Mouse (Mus musculus) thymus, postnatal 0 days (tissue): Measurements from ENCODE around the gene Phospho1. TPM values are rescaled to one million over a fixed set of nuclear protein-coding genes. Genes with fewer than 3 reads are reported as not detected.

ENCODE experiments used
- DNase-seq: peaks from one replicate; pipeline ENCODE4 v3.0.0-alpha.2; 2015; ENCODE audit warnings: low spot score
- polyA plus RNA-seq: library from polyadenylated mRNA; unstranded; fragments of >200 nt; fragmentation: Nextera tagmentation; extraction: Ambion mirVana; gene quantifications from 2 replicates; pipeline ENCODE4 v1.2.1, GENCODE M21; 2015

Gene Phospho1
- polyA plus RNA-seq, 1 experiment from 2014 or later: 0.36 TPM

- DNase-seq: no peak
Measured at GRCm38 (mm10) chr11:95811741-95812140, 12.6 kb upstream of the Phospho1 start.

GRCm38 (mm10) chr11:95812224-95812623 is 12.1 kb upstream of the Phospho1 start:
- no peak for DNase-seq

- DNase-seq: no peak
Measured at GRCm38 (mm10) chr11:95814101-95814500, 10.2 kb upstream of the Phospho1 start.

- no peak for DNase-seq
Measured at GRCm38 (mm10) chr11:95814857-95815256, 9.4 kb upstream of the Phospho1 start.

- no peak for DNase-seq
Measured at GRCm38 (mm10) chr11:95815412-95815811, 8.9 kb upstream of the Phospho1 start.

- no peak for DNase-seq
Measured at GRCm38 (mm10) chr11:95819138-95819537, 5.2 kb upstream of the Phospho1 start.

- DNase-seq: no peak
Measured at GRCm38 (mm10) chr11:95821511-95821910, 2.8 kb upstream of the Phospho1 start.

GRCm38 (mm10) chr11:95822437-95822836 is 1.9 kb upstream of the Phospho1 start:
- DNase-seq: no peak

- DNase-seq: peak; percentile 32
Measured at GRCm38 (mm10) chr11:95824877-95825243, 561 bp downstream of the Phospho1 start.

GRCm38 (mm10) chr11:95825625-95826024 is 1.3 kb downstream of the Phospho1 start:
- peak; percentile 15 for DNase-seq

- peak; percentile 5 for DNase-seq
Measured at GRCm38 (mm10) chr11:95826317-95827167, 2.2 kb downstream of the Phospho1 start.

GRCm38 (mm10) chr11:95827168-95827447 is 2.8 kb downstream of the Phospho1 start:
- DNase-seq: no peak

GRCm38 (mm10) chr11:95827464-95828085 is 3.3 kb downstream of the Phospho1 start:
- peak; percentile 77 for DNase-seq

GRCm38 (mm10) chr11:95828181-95828964 is 4.1 kb downstream of the Phospho1 start:
- DNase-seq: peak; percentile 53

- DNase-seq: peak; percentile 18
Measured at GRCm38 (mm10) chr11:95829526-95830050, 5.3 kb downstream of the Phospho1 start.

GRCm38 (mm10) chr11:95830411-95831275 is 6.3 kb downstream of the Phospho1 start:
- peak; percentile 67 for DNase-seq

- DNase-seq: no peak
Measured at GRCm38 (mm10) chr11:95831276-95831619, 6.9 kb downstream of the Phospho1 start.

- peak; percentile 49 for DNase-seq
Measured at GRCm38 (mm10) chr11:95831641-95832040, 7.3 kb downstream of the Phospho1 start.

- no peak for DNase-seq
Measured at GRCm38 (mm10) chr11:95832129-95833005, 8.1 kb downstream of the Phospho1 start.

GRCm38 (mm10) chr11:95833006-95833570 is 8.8 kb downstream of the Phospho1 start:
- DNase-seq: peak; percentile 79
